Mouse (Mus musculus) kidney, adult 9 months (tissue): Measurements from ENCODE around the gene Senp1.

Experiments used
- DNase-seq: peaks from one replicate; pipeline ENCODE4 v3.0.0; 2022

Senp1 gene

GRCm38 (mm10) chr15:98107230-98107629 is 13.7 kb upstream of the Senp1 start:
- no peak for DNase-seq

GRCm38 (mm10) chr15:98106506-98106905 is 13.0 kb upstream of the Senp1 start:
- no peak for DNase-seq

GRCm38 (mm10) chr15:98102401-98102800 is 8.9 kb upstream of the Senp1 start:
- no peak for DNase-seq

GRCm38 (mm10) chr15:98098519-98098918 is 5.0 kb upstream of the Senp1 start:
- no peak for DNase-seq

GRCm38 (mm10) chr15:98096957-98097356 is 3.4 kb upstream of the Senp1 start:
- DNase-seq, result no peak

- no peak for DNase-seq
Measured at GRCm38 (mm10) chr15:98094905-98095304, 1.4 kb upstream of the Senp1 start.

- DNase-seq, result peak; percentile 13
Measured at GRCm38 (mm10) chr15:98092372-98093120, 998 bp downstream of the Senp1 start, which contains the start of gene Pfkm. TSS of gene Pfkm (plus strand) at chr15:98092589.

- no peak for DNase-seq
Measured at GRCm38 (mm10) chr15:98091841-98092240, 1.7 kb downstream of the Senp1 start.

- peak; percentile 46 for DNase-seq
Measured at GRCm38 (mm10) chr15:98089421-98090183, 3.9 kb downstream of the Senp1 start.

- DNase-seq, result no peak
Measured at GRCm38 (mm10) chr15:98088889-98089288, 4.7 kb downstream of the Senp1 start.

- DNase-seq, result no peak
Measured at GRCm38 (mm10) chr15:98076901-98077300, 16.6 kb downstream of the Senp1 start.

- no peak for DNase-seq
Measured at GRCm38 (mm10) chr15:98075034-98075433, 18.5 kb downstream of the Senp1 start.

- no peak for DNase-seq
Measured at GRCm38 (mm10) chr15:98074521-98074920, 19.0 kb downstream of the Senp1 start.

GRCm38 (mm10) chr15:98070376-98070775 is 23.2 kb downstream of the Senp1 start:
- DNase-seq, result no peak

GRCm38 (mm10) chr15:98069566-98070245 is 23.8 kb downstream of the Senp1 start:
- no peak for DNase-seq

- no peak for DNase-seq
Measured at GRCm38 (mm10) chr15:98068506-98068905, 25.0 kb downstream of the Senp1 start.

- DNase-seq, result no peak
Measured at GRCm38 (mm10) chr15:98067492-98067891, 26.1 kb downstream of the Senp1 start.

- no peak for DNase-seq
Measured at GRCm38 (mm10) chr15:98066602-98067001, 26.9 kb downstream of the Senp1 start.

- DNase-seq, result no peak
Measured at GRCm38 (mm10) chr15:98065881-98066280, 27.7 kb downstream of the Senp1 start.

GRCm38 (mm10) chr15:98055246-98055645 is 38.3 kb downstream of the Senp1 start:
- peak; percentile 34 for DNase-seq

GRCm38 (mm10) chr15:98051685-98052084 is 41.9 kb downstream of the Senp1 start:
- DNase-seq, result no peak

- DNase-seq, result no peak
Measured at GRCm38 (mm10) chr15:98048918-98049700, 44.4 kb downstream of the Senp1 start.

GRCm38 (mm10) chr15:98044387-98044786 is 49.2 kb downstream of the Senp1 start:
- DNase-seq, result no peak
